Mouse (Mus musculus) midbrain, embryonic 11.5 days (tissue): ENCODE measurements around the gene Usp19. TPM values are rescaled to one million over a fixed set of nuclear protein-coding genes. Genes with fewer than 3 reads are reported as not detected.

Source experiments
- ATAC-seq: fragments of 200-750 bp; cut with Nextera tagmentation; 2 replicates; pipeline ENCODE4 v1.8.0; 2017; ENCODE audit warnings: moderate TSS enrichment, moderate library complexity; ENCODE audit not compliant: low FRiP score
- DNase-seq: peaks from one replicate; pipeline ENCODE4 v3.0.0; 2015; ENCODE audit warnings: low spot score; ENCODE audit errors: missing footprints
- H3K27ac ChIP-seq: fragments of 300-500 bp; sonication (generic); 2 replicates; pipeline ENCODE4 v1.5.1; 2014; ENCODE audit warnings: low read depth, low read length
- H3K27me3 ChIP-seq: fragments of 300-500 bp; sonication (generic); 2 replicates; pipeline ENCODE4 v1.6.1; 2014; ENCODE audit warnings: mild to moderate bottlenecking, low read length, moderate library complexity, mixed read lengths; ENCODE audit not compliant: control insufficient read depth, insufficient read depth
- H3K36me3 ChIP-seq: fragments of 300-500 bp; sonication (generic); 2 replicates; pipeline ENCODE4 v1.6.1; 2014; ENCODE audit warnings: mild to moderate bottlenecking, low read length, moderate library complexity, mixed read lengths; ENCODE audit not compliant: control insufficient read depth, insufficient read depth
- H3K4me1 ChIP-seq: fragments of 300-500 bp; sonication (generic); 2 replicates; pipeline ENCODE4 v1.6.1; 2014; ENCODE audit warnings: low read length; ENCODE audit not compliant: control insufficient read depth, insufficient read depth
- H3K4me2 ChIP-seq: fragments of 300-500 bp; sonication (generic); 2 replicates; pipeline ENCODE4 v1.6.1; 2014; ENCODE audit warnings: mild to moderate bottlenecking, moderate library complexity
- H3K4me3 ChIP-seq: fragments of 300-500 bp; sonication (generic); 2 replicates; pipeline ENCODE4 v1.5.1; 2014; ENCODE audit warnings: low read depth, low read length
- H3K9ac ChIP-seq: fragments of 300-500 bp; sonication (generic); 2 replicates; pipeline ENCODE4 v1.6.1; 2014; ENCODE audit warnings: low read length
- H3K9me3 ChIP-seq: fragments of 300-500 bp; sonication (generic); 2 replicates; pipeline ENCODE4 v1.6.1; 2016; ENCODE audit warnings: low read length; ENCODE audit not compliant: control insufficient read depth
- WGBS: fragments of 180-500 bp; shearing (Covaris S2); extraction: QIAGEN DNeasy Blood & Tissue Kit; methylation state at CpG from one replicate; pipeline ENCODE4 v1.1.7; 2014; 5-methylcytosine and 5-hydroxymethylcytosine counted together
- polyA plus RNA-seq: library from polyadenylated mRNA; unstranded; fragments of >200 nt; fragmentation: Nextera tagmentation; extraction: Ambion mirVana; gene quantifications from 2 replicates; pipeline ENCODE4 v1.2.1, GENCODE M21; 2014

The Usp19 gene
- polyA plus RNA-seq, 1 experiment from 2014 or later, result 63.0 TPM

GRCm38 (mm10) chr9:108489215-108489614 is 1.2 kb upstream of the Usp19 start:
- Histone ChIP-seq H3K27me3 (no peaks in the 10 kb centered on the region), H3K9ac (no peak overlapping the region), H3K27ac (no peak overlapping the region), H3K4me2 (no peak overlapping the region), H3K9me3 (no peaks in the 10 kb centered on the region), H3K4me3 (no peak overlapping the region), H3K36me3 (peaks cover 22% of the 10 kb centered on the region), H3K4me1 (peaks cover 15% of the 10 kb centered on the region)
- WGBS, result 97% methylated on average over 20 of the region's 20 CpGs
- peak; percentile 57 for DNase-seq
- no peak for ATAC-seq

- Histone ChIP-seq H3K9me3 (no peaks in the 10 kb centered on the region), H3K36me3 (peaks cover 29% of the 10 kb centered on the region), H3K4me3 (peak overlapping the region; percentile 99), H3K27me3 (no peaks in the 10 kb centered on the region), H3K9ac (peak overlapping the region; percentile 94), H3K27ac (peak overlapping the region; percentile 92), H3K4me1 (peaks cover 15% of the 10 kb centered on the region), H3K4me2 (peak overlapping the region; percentile 68)
- peak; percentile 25; the same call in 1 of the 2 replicates for ATAC-seq
- 72% methylated on average over 26 of the region's 26 CpGs for WGBS
- DNase-seq, result peak; percentile 41
Observed at GRCm38 (mm10) chr9:108489702-108490558, 472 bp upstream of the Usp19 start.

GRCm38 (mm10) chr9:108491286-108491580 is 831 bp downstream of the Usp19 start:
- peak; percentile 91 for DNase-seq

GRCm38 (mm10) chr9:108492043-108492750 is 1.8 kb downstream of the Usp19 start:
- ATAC-seq, result no peak
- Histone ChIP-seq H3K4me1 (peaks cover 15% of the 10 kb centered on the region), H3K9ac (no peak overlapping the region; the same call in 1 of the 2 replicates), H3K27me3 (no peaks in the 10 kb centered on the region), H3K9me3 (no peaks in the 10 kb centered on the region), H3K36me3 (peaks cover 42% of the 10 kb centered on the region), H3K27ac (no peak overlapping the region), H3K4me3 (peak overlapping the region; percentile 99; the same call in 1 of the 2 replicates), H3K4me2 (peak overlapping the region; percentile 68)
- 91% methylated on average over 16 of the region's 16 CpGs for WGBS
- no peak for DNase-seq

More at GRCm38 (mm10) chr9:108491286-108491580, 831 bp downstream of the Usp19 start:
- no peak for ATAC-seq
- Histone ChIP-seq H3K36me3 (peaks cover 36% of the 10 kb centered on the region), H3K9ac (peak overlapping the region; percentile 94), H3K4me3 (peak overlapping the region; percentile 99), H3K27ac (peak overlapping the region; percentile 92), H3K27me3 (no peaks in the 10 kb centered on the region), H3K4me1 (peaks cover 15% of the 10 kb centered on the region), H3K9me3 (no peaks in the 10 kb centered on the region), H3K4me2 (peak overlapping the region; percentile 68)
- WGBS, result 12% methylated on average over 12 of the region's 12 CpGs

- Histone ChIP-seq H3K9ac (no peak overlapping the region), H3K9me3 (no peaks in the 10 kb centered on the region), H3K4me3 (no peak overlapping the region), H3K36me3 (peaks cover 47% of the 10 kb centered on the region), H3K27me3 (no peaks in the 10 kb centered on the region), H3K4me2 (no peak overlapping the region), H3K4me1 (peaks cover 15% of the 10 kb centered on the region), H3K27ac (no peak overlapping the region)
- no peak for ATAC-seq
- WGBS, result 94% methylated on average over 8 of the region's 8 CpGs
- peak; percentile 73 for DNase-seq
Observed at GRCm38 (mm10) chr9:108493246-108493645, 2.8 kb downstream of the Usp19 start.

GRCm38 (mm10) chr9:108494146-108494825 is 3.9 kb downstream of the Usp19 start:
- Histone ChIP-seq H3K9me3 (no peaks in the 10 kb centered on the region), H3K4me2 (no peak overlapping the region), H3K4me1 (peaks cover 15% of the 10 kb centered on the region), H3K9ac (no peak overlapping the region), H3K27me3 (no peaks in the 10 kb centered on the region), H3K27ac (no peak overlapping the region), H3K36me3 (peaks cover 53% of the 10 kb centered on the region), H3K4me3 (no peak overlapping the region)
- DNase-seq (peak; percentile 75), ATAC-seq (no peak)
- 93% methylated on average over 19 of the region's 19 CpGs for WGBS

- Histone ChIP-seq H3K4me1 (peaks cover 14% of the 10 kb centered on the region), H3K9ac (no peak overlapping the region), H3K36me3 (peaks cover 57% of the 10 kb centered on the region), H3K4me2 (no peak overlapping the region), H3K27ac (no peak overlapping the region), H3K4me3 (no peak overlapping the region), H3K27me3 (no peaks in the 10 kb centered on the region), H3K9me3 (no peaks in the 10 kb centered on the region)
- ATAC-seq (no peak), DNase-seq (peak; percentile 33)
- 91% methylated on average over 10 of the region's 10 CpGs for WGBS
Observed at GRCm38 (mm10) chr9:108494905-108495304, 4.5 kb downstream of the Usp19 start.

- Histone ChIP-seq H3K9ac (no peak overlapping the region), H3K4me3 (no peak overlapping the region), H3K27me3 (no peaks in the 10 kb centered on the region), H3K4me2 (no peak overlapping the region), H3K4me1 (no peaks in the 10 kb centered on the region), H3K27ac (no peak overlapping the region), H3K9me3 (no peaks in the 10 kb centered on the region), H3K36me3 (peaks cover 68% of the 10 kb centered on the region)
- 97% methylated on average over 7 of the region's 7 CpGs for WGBS
- ATAC-seq, result no peak
- DNase-seq, result no peak
Observed at GRCm38 (mm10) chr9:108499231-108499630, 8.8 kb downstream of the Usp19 start.
